21 mouse cellular contexts compared by ENCODE assay signal in genomic region chr4:145247556-145247955, GRCm38 (mm10).
"Had no signal": no experiment of that assay in that cellular context is flagged by ENCODE, and none has a peak within 500 bp of the region (broad histone marks: within the 10 kb centered on the region; RNA-seq: fewer than 3 reads in every experiment).

No protein-coding gene starts in this region.

- DNase-seq: gastrocnemius, adult 2 months; gastrocnemius, postnatal 10 days; gastrocnemius, postnatal 25 days; heart, adult 2 months; heart, postnatal 10 days; heart, postnatal 4 days; kidney, adult 11 months; kidney, adult 8-10 months; kidney, postnatal 10 days; kidney, postnatal 25 days; kidney, postnatal 4 days; liver had no signal

- H3K4me3 ChIP-seq: left cerebral cortex, adult 2 months had no signal

- H3K9me3 ChIP-seq: heart, embryonic 10.5 days; heart, embryonic 12.5 days; hindbrain, embryonic 10.5 days; hindbrain, embryonic 12.5 days; limb, embryonic 10.5 days; limb, embryonic 12.5 days had no signal

- H3K4me1 ChIP-seq: heart, embryonic 12.5 days had no signal

- H3K9ac ChIP-seq: heart, embryonic 12.5 days; hindbrain, embryonic 12.5 days; hindbrain, embryonic 14.5 days; limb, embryonic 12.5 days had no signal

- H3K36me3 ChIP-seq: heart, embryonic 10.5 days; heart, embryonic 12.5 days; hindbrain, embryonic 10.5 days; hindbrain, embryonic 12.5 days; limb, embryonic 10.5 days; limb, embryonic 12.5 days had no signal

- H3K27ac ChIP-seq: gastrocnemius, adult 2 months; heart, adult 2 months; heart, embryonic 10.5 days; hindbrain, embryonic 10.5 days; hindbrain, embryonic 12.5 days; hindbrain, embryonic 14.5 days; layer of hippocampus, adult 2 months; left cerebral cortex, adult 2 months; limb, embryonic 10.5 days; limb, embryonic 12.5 days had no signal
